Mouse (Mus musculus) heart, adult 2 months (tissue): ENCODE data around the gene Mindy3.

ENCODE experiments used
- CTCF ChIP-seq: fragments of 200-600 bp; IDR thresholded peaks from 2 replicates; pipeline ENCODE4 v1.8.1; 2022; ENCODE audit warnings: antibody characterized with exemption, mild to moderate bottlenecking, moderate library complexity
- EP300 ChIP-seq: fragments of 200-500 bp; IDR thresholded peaks from 2 replicates; pipeline ENCODE4 v1.6.1; 2011; ENCODE audit warnings: low read depth, low read length, control low read depth; ENCODE audit not compliant: insufficient read depth
- POLR2A ChIP-seq: fragments of 200-500 bp; IDR thresholded peaks from 2 replicates; pipeline ENCODE4 v1.6.1; 2011; ENCODE audit warnings: mild to moderate bottlenecking, low read depth, low read length, control low read depth; ENCODE audit not compliant: insufficient read depth

- no peak for TF ChIP-seq POLR2A
- TF ChIP-seq CTCF: no peak
- TF ChIP-seq EP300: no peak
Measured at GRCm38 (mm10) chr2:12440120-12440519, 20.9 kb upstream of the Mindy3 start.
